Mouse (Mus musculus) midbrain, embryonic 14.5 days (tissue): Measurements from ENCODE around the gene Ric3. TPM values are rescaled to one million over a fixed set of nuclear protein-coding genes. Genes with fewer than 3 reads are reported as not detected.

Experiments used
- ATAC-seq: fragments of 200-750 bp; cut with Nextera tagmentation; 2 replicates; pipeline ENCODE4 v1.8.0; 2017; ENCODE audit warnings: moderate number of reproducible peaks, moderate library complexity; ENCODE audit not compliant: low FRiP score, low TSS enrichment
- DNase-seq: peaks from one replicate; pipeline ENCODE4 v3.0.0-alpha.2; 2015
- H3K27ac ChIP-seq: fragments of 300-500 bp; sonication (generic); replicated peaks from 2 replicates; pipeline ENCODE4 v1.5.1; 2014; ENCODE audit warnings: mild to moderate bottlenecking, low read depth, low read length, moderate library complexity
- H3K27me3 ChIP-seq: fragments of 300-500 bp; sonication (generic); 2 replicates; pipeline ENCODE4 v1.6.1; 2014; ENCODE audit warnings: low read length, control low read depth, mixed read lengths; ENCODE audit not compliant: control insufficient read depth, insufficient read depth
- H3K36me3 ChIP-seq: fragments of 300-500 bp; sonication (generic); 2 replicates; pipeline ENCODE4 v1.6.1; 2014; ENCODE audit warnings: low read length, control low read depth; ENCODE audit not compliant: control insufficient read depth, insufficient read depth
- H3K4me1 ChIP-seq: fragments of 300-500 bp; sonication (generic); 2 replicates; pipeline ENCODE4 v1.6.1; 2014; ENCODE audit warnings: mild to moderate bottlenecking, antibody characterized with exemption, low read length, control low read depth; ENCODE audit not compliant: control insufficient read depth, insufficient read depth
- H3K4me2 ChIP-seq: fragments of 300-500 bp; sonication (generic); 2 replicates; pipeline ENCODE4 v1.6.1; 2014; ENCODE audit warnings: mild to moderate bottlenecking, low read length, moderate library complexity
- H3K4me3 ChIP-seq: fragments of 300-500 bp; sonication (generic); replicated peaks from 2 replicates; pipeline ENCODE4 v1.5.1; 2014; ENCODE audit warnings: low read depth, low read length
- H3K9ac ChIP-seq: fragments of 300-500 bp; sonication (generic); replicated peaks from 2 replicates; pipeline ENCODE4 v1.6.1; 2014; ENCODE audit warnings: mild to moderate bottlenecking, low read length, moderate library complexity
- H3K9me3 ChIP-seq: fragments of 300-500 bp; sonication (generic); 2 replicates; pipeline ENCODE4 v1.6.1; 2016; ENCODE audit warnings: low read length, control low read depth, mixed read lengths; ENCODE audit not compliant: control insufficient read depth
- WGBS: fragments of 180-500 bp; shearing (Covaris S2); extraction: QIAGEN DNeasy Blood & Tissue Kit; methylation state at CpG from one replicate; pipeline ENCODE4 v1.1.7; 2014; 5-methylcytosine and 5-hydroxymethylcytosine counted together
- polyA plus RNA-seq: library from polyadenylated mRNA; unstranded; fragments of >200 nt; fragmentation: Nextera tagmentation; extraction: Ambion mirVana; gene quantifications from 2 replicates; pipeline ENCODE4 v1.2.1, GENCODE M21; 2014

The Ric3 gene
- polyA plus RNA-seq, 1 experiment from 2014 or later = 36.1 TPM

GRCm38 (mm10) chr7:109082269-109083112, 640 bp downstream of the Ric3 start:
- ATAC-seq (peak; percentile 47), DNase-seq (peak; percentile 52)
- Histone ChIP-seq H3K4me3 (peak overlapping the region; percentile 83), H3K4me1 (peaks cover 15% of the 10 kb centered on the region), H3K9me3 (no peaks in the 10 kb centered on the region), H3K27ac (peak overlapping the region; percentile 77), H3K27me3 (no peaks in the 10 kb centered on the region), H3K4me2 (peak overlapping the region; percentile 78), H3K36me3 (no peaks in the 10 kb centered on the region), H3K9ac (peak overlapping the region; percentile 83)
- WGBS = 11% methylated on average over 12 of the region's 12 CpGs

- H3K27me3 ChIP-seq = no peaks in the 10 kb centered on the region
- H3K9ac ChIP-seq = no peak overlapping the region
- 90% methylated on average over 5 of the region's 5 CpGs for WGBS
- no peaks in the 10 kb centered on the region for H3K9me3 ChIP-seq
- ATAC-seq (no peak), DNase-seq (no peak)
- H3K4me2 ChIP-seq = no peak overlapping the region
- H3K36me3 ChIP-seq = no peaks in the 10 kb centered on the region
- H3K4me3 ChIP-seq = no peak overlapping the region
- no peak overlapping the region for H3K27ac ChIP-seq
- H3K4me1 ChIP-seq = no peaks in the 10 kb centered on the region
These were observed 10.8 kb downstream of the Ric3 start for GRCm38 (mm10) chr7:109072326-109072725.

GRCm38 (mm10) chr7:109069641-109070040, 13.5 kb downstream of the Ric3 start:
- no peaks in the 10 kb centered on the region for H3K27me3 ChIP-seq

GRCm38 (mm10) chr7:109059536-109059935, 23.6 kb downstream of the Ric3 start:
- H3K36me3 ChIP-seq = peaks cover 10% of the 10 kb centered on the region
- no peak overlapping the region for H3K27ac ChIP-seq
- no peaks in the 10 kb centered on the region for H3K4me1 ChIP-seq
- H3K27me3 ChIP-seq = no peaks in the 10 kb centered on the region
- DNase-seq = no peak
- H3K4me3 ChIP-seq = no peak overlapping the region
- ATAC-seq = no peak
- no peak overlapping the region for H3K9ac ChIP-seq
- H3K4me2 ChIP-seq = no peak overlapping the region
- no peaks in the 10 kb centered on the region for H3K9me3 ChIP-seq
- 95% methylated on average over 4 of the region's 4 CpGs for WGBS

More at GRCm38 (mm10) chr7:109069641-109070040, 13.5 kb downstream of the Ric3 start:
- ATAC-seq = no peak
- no peaks in the 10 kb centered on the region for H3K36me3 ChIP-seq
- H3K27ac ChIP-seq = no peak overlapping the region
- H3K4me2 ChIP-seq = no peak overlapping the region
- H3K9me3 ChIP-seq = no peaks in the 10 kb centered on the region
- H3K9ac ChIP-seq = no peak overlapping the region
- 91% methylated on average over 4 of the region's 4 CpGs for WGBS
- H3K4me1 ChIP-seq = no peaks in the 10 kb centered on the region
- H3K4me3 ChIP-seq = no peak overlapping the region
- DNase-seq = no peak

- H3K9me3 ChIP-seq = no peaks in the 10 kb centered on the region
- 98% methylated on average over 1 of the region's 1 CpGs for WGBS
- DNase-seq (no peak), ATAC-seq (no peak)
- no peak overlapping the region for H3K4me2 ChIP-seq
- H3K4me3 ChIP-seq = no peak overlapping the region
- no peaks in the 10 kb centered on the region for H3K4me1 ChIP-seq
- no peak overlapping the region for H3K27ac ChIP-seq
- no peak overlapping the region for H3K9ac ChIP-seq
- H3K27me3 ChIP-seq = no peaks in the 10 kb centered on the region
- H3K36me3 ChIP-seq = peaks cover 25% of the 10 kb centered on the region
These were observed 32.3 kb downstream of the Ric3 start for GRCm38 (mm10) chr7:109050831-109051230.

- H3K9me3 ChIP-seq = no peaks in the 10 kb centered on the region
- H3K27ac ChIP-seq = no peak overlapping the region
- ATAC-seq = no peak
These were observed 37.3 kb downstream of the Ric3 start for GRCm38 (mm10) chr7:109045876-109046275.

GRCm38 (mm10) chr7:109039445-109039844, 43.7 kb downstream of the Ric3 start:
- no peak overlapping the region for H3K4me3 ChIP-seq
- WGBS = 90% methylated on average over 5 of the region's 5 CpGs
- no peak overlapping the region for H3K9ac ChIP-seq
- no peak for DNase-seq
- no peak overlapping the region for H3K4me2 ChIP-seq
- no peaks in the 10 kb centered on the region for H3K27me3 ChIP-seq
- H3K36me3 ChIP-seq = peaks cover 23% of the 10 kb centered on the region
- no peak overlapping the region for H3K27ac ChIP-seq
- H3K4me1 ChIP-seq = no peaks in the 10 kb centered on the region
- no peaks in the 10 kb centered on the region for H3K9me3 ChIP-seq
- no peak for ATAC-seq

More at GRCm38 (mm10) chr7:109045876-109046275, 37.3 kb downstream of the Ric3 start:
- 97% methylated on average over 2 of the region's 2 CpGs for WGBS
- Histone ChIP-seq H3K4me3 (no peak overlapping the region), H3K9ac (no peak overlapping the region), H3K27me3 (no peaks in the 10 kb centered on the region), H3K36me3 (peaks cover 16% of the 10 kb centered on the region), H3K4me2 (no peak overlapping the region), H3K4me1 (no peaks in the 10 kb centered on the region)
- no peak for DNase-seq

- DNase-seq = peak; percentile 14
- Histone ChIP-seq H3K4me3 (no peak overlapping the region), H3K4me1 (no peaks in the 10 kb centered on the region), H3K4me2 (no peak overlapping the region), H3K27ac (0 out of 2 replicates have a peak overlapping the region, but pooled peaks have one; percentile 37), H3K9ac (no peak overlapping the region), H3K36me3 (peaks cover 23% of the 10 kb centered on the region), H3K9me3 (no peaks in the 10 kb centered on the region), H3K27me3 (no peaks in the 10 kb centered on the region)
- no peak for ATAC-seq
- WGBS = 44% methylated on average over 1 of the region's 1 CpGs
These were observed 44.1 kb downstream of the Ric3 start for GRCm38 (mm10) chr7:109038987-109039386.
